Mouse (Mus musculus): ENCODE data around the gene Slain1.

- TF ChIP-seq CTCF (IDR thresholded peaks at IDR 0.05; ENCODE audit: borderline replicate concordance, extremely low read depth, insufficient read depth, insufficient read length), result peak; percentile 8; the same call in 1 of the 2 replicates
- TF ChIP-seq POLR2A (IDR thresholded peaks at IDR 0.05; ENCODE audit: borderline replicate concordance, extremely low read depth, insufficient read depth, insufficient read length, poor library complexity, severe bottlenecking), result no peak
Observed at GRCm38 (mm10) chr14:103732626-103733025, 82.6 kb downstream of the Slain1 start.

All from brain, embryonic 14.5 days (tissue).